Mouse (Mus musculus) heart, adult 2 months (tissue): Measurements from ENCODE around the gene Pi4k2a. TPM values are rescaled to one million over a fixed set of nuclear protein-coding genes. Genes with fewer than 3 reads are reported as not detected.

Source experiments
- DNase-seq, 2 experiments: peaks; one replicate each; pipeline ENCODE4 v3.0.0; 2021
- H3K27ac ChIP-seq: fragments of 200-600 bp; 2 replicates; pipeline ENCODE4 v1.8.1; 2022
- H3K27me3 ChIP-seq: fragments of 200-500 bp; 2 replicates; pipeline ENCODE4 v1.6.1; 2012; ENCODE audit warnings: mild to moderate bottlenecking, low read length, inconsistent platforms, mixed read lengths; ENCODE audit not compliant: control insufficient read depth, insufficient read depth
- H3K36me3 ChIP-seq: fragments of 200-500 bp; 2 replicates; pipeline ENCODE4 v1.6.1; 2012; ENCODE audit warnings: low read length, inconsistent platforms; ENCODE audit not compliant: control insufficient read depth, insufficient read depth
- H3K4me1 ChIP-seq: fragments of 200-500 bp; 2 replicates; pipeline ENCODE4 v1.6.1; 2011; ENCODE audit warnings: low read length; ENCODE audit not compliant: control insufficient read depth, insufficient read depth
- H3K4me3 ChIP-seq: fragments of 200-600 bp; 2 replicates; pipeline ENCODE4 v1.8.1; 2022
- H3K79me2 ChIP-seq: fragments of 200-500 bp; replicated peaks from 2 replicates; pipeline ENCODE4 v1.6.1; 2012; ENCODE audit warnings: mild to moderate bottlenecking, inconsistent platforms, low read length, moderate library complexity, mixed read lengths; ENCODE audit not compliant: control insufficient read depth, insufficient read depth
- H3K9ac ChIP-seq: fragments of 200-500 bp; 2 replicates; pipeline ENCODE4 v1.6.1; 2012; ENCODE audit warnings: low read depth, mild to moderate bottlenecking, control low read depth, inconsistent platforms, low read length, mixed read lengths
- CTCF ChIP-seq: fragments of 200-600 bp; IDR thresholded peaks from 2 replicates; pipeline ENCODE4 v1.8.1; 2022; ENCODE audit warnings: antibody characterized with exemption, mild to moderate bottlenecking, moderate library complexity
- EP300 ChIP-seq: fragments of 200-500 bp; IDR thresholded peaks from 2 replicates; pipeline ENCODE4 v1.6.1; 2011; ENCODE audit warnings: low read depth, low read length, control low read depth; ENCODE audit not compliant: insufficient read depth
- POLR2A ChIP-seq: fragments of 200-500 bp; IDR thresholded peaks from 2 replicates; pipeline ENCODE4 v1.6.1; 2011; ENCODE audit warnings: mild to moderate bottlenecking, low read depth, low read length, control low read depth; ENCODE audit not compliant: insufficient read depth
- WGBS: fragments of 180-500 bp; shearing (Covaris S2); methylation state at CpG from one replicate; pipeline ENCODE4 v1.1.7; 2018; 5-methylcytosine and 5-hydroxymethylcytosine counted together
- intact Hi-C: fragments of 180-260 bp; cut with DNase I; formaldehyde crosslinking; loops from one replicate; pipeline ENCODE4 v1.15.1; 2025
- polyA plus RNA-seq: library from polyadenylated mRNA; depleted of rRNA; stranded (reverse); fragments of >200 nt; gene quantifications from 2 replicates; pipeline ENCODE4 v1.2.3, GENCODE M21; 2012
- total RNA-seq, 2 experiments: library from RNA; stranded (reverse); gene quantifications; 2 replicates each; pipeline ENCODE4 v1.2.3; 2021

Pi4k2a gene
- total and polyA plus RNA-seq, 3 experiments = 15.1 to 21.3 (median 18.2) TPM

GRCm38 (mm10) chr19:42145210-42145609 lies 54.9 kb downstream of the Pi4k2a start:
- no peak for DNase-seq
- Histone ChIP-seq H3K79me2 (no peaks in the 10 kb centered on the region), H3K4me3 (no peak overlapping the region), H3K4me1 (peaks cover 13% of the 10 kb centered on the region), H3K9ac (no peak overlapping the region), H3K27ac (peak overlapping the region; percentile 20; the same call in 1 of the 2 replicates), H3K36me3 (no peaks in the 10 kb centered on the region), H3K27me3 (no peaks in the 10 kb centered on the region)
- TF ChIP-seq POLR2A = no peak
- no peak for TF ChIP-seq CTCF
- TF ChIP-seq EP300 = no peak
- 52% methylated on average over 4 of the region's 4 CpGs for WGBS
- intact Hi-C loops = loop anchor here (2.0 to 10.0 kb wide), 4 partner anchors 14 to 210 kb away; partner anchors contain the start of genes Exosc1, Mms19, Pi4k2a and Ubtd1

GRCm38 (mm10) chr19:42145731-42146130 lies 55.5 kb downstream of the Pi4k2a start:
- Histone ChIP-seq H3K27ac (no peak overlapping the region), H3K4me3 (no peak overlapping the region), H3K9ac (no peak overlapping the region), H3K27me3 (no peaks in the 10 kb centered on the region), H3K36me3 (no peaks in the 10 kb centered on the region), H3K79me2 (no peaks in the 10 kb centered on the region), H3K4me1 (peaks cover 14% of the 10 kb centered on the region)
- DNase-seq = no peak
- TF ChIP-seq CTCF (no peak), POLR2A (no peak), EP300 (no peak)
- intact Hi-C loops = loop anchor here (2.0 to 10.0 kb wide), 4 partner anchors 15 to 211 kb away; partner anchors contain the start of genes Exosc1, Mms19, Pi4k2a and Ubtd1
- WGBS = 94% methylated on average over 2 of the region's 2 CpGs

DNA sequence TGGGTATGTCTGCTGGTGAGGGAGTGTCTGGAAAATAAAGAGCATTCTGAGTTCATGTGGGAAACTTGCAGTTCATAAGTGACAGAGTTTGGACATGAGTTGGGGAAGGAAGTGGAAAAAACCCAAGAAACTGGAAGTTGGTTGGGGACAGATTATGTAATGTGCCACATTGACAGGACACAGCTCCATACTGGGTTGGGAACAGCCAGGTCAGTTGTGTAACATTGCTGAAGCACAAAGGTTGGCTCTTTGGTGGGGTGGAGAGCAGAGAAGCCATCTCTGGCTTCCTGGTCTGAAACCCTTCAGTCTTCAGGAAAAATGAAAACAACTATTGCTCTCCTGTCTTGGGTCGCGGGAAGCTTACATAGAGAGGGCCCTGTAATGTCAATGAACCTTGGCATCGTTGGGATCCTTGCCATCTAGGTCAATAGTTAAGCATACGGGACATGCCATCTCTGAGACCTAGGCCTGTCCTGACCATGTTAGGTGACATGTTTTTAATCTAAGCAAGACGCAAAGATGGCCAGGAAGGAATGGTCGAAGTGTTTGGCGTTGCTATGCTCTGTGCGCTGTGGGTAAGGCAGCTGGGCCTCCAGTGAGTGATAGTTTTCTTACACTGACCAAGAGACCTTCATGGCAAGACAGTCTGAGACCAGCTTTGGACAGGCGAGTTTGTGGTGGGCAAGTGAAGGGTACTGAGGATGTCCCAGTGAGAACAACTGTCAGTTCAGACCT lies 56.2 kb downstream of the Pi4k2a start:
- Histone ChIP-seq H3K27me3 (no peaks in the 10 kb centered on the region), H3K79me2 (no peaks in the 10 kb centered on the region), H3K9ac (no peak overlapping the region), H3K27ac (peak overlapping the region; percentile 96), H3K36me3 (no peaks in the 10 kb centered on the region), H3K4me1 (peaks cover 17% of the 10 kb centered on the region), H3K4me3 (no peak overlapping the region)
- WGBS = 94% methylated on average over 9 of the region's 9 CpGs
- peak in 1 of 2 experiments; percentile 26 for DNase-seq
- intact Hi-C loops = loop anchor here (5.0 to 10.0 kb wide), 3 partner anchors 54 to 212 kb away; partner anchors contain the start of genes Exosc1, Mms19, Pi4k2a and Ubtd1
- no peak for TF ChIP-seq CTCF
- TF ChIP-seq EP300 = 0 out of 2 replicates have a peak, but pooled peaks have one; percentile 39
- TF ChIP-seq POLR2A = peak; percentile 48; the same call in 1 of the 2 replicates

DNA sequence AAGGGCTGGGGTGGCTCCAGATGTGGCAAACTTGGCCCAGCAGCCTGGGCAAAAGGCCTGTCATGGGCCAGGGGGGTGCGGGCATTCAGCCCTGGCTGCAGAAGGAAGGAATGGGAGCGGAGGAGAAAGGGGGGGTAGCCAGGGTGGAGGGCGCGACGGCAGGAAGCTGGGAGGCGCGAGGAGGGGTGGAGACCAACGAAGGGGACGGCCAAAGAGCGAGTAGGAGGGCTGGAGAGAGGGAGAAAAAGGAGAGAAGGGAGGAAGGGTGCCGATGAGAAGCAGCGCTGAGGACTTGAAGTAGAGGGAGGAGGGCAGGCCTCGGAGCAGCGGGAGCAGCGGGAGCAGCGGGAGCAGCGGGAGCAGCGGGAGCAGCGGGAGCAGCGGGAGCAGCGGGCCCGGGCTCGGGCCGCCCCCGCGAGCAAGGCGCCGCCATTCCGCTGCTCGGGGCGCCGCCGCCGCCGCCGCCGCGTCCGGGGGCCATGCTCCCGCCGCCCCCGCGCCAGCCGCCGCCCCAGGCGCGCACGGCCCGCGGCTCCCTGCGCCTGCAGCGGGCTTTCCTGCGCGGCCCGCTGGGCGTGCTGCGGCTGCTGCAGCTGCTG lies 57.0 kb downstream of the Pi4k2a start, which contains the start of gene Marveld1:
Gene Marveld1, plus strand, starts transcription at position 231 of the 599 bp plus-strand sequence.
- peak within 1 kb of the TSS; percentile 96 for H3K27ac ChIP-seq
- peak within 1 kb of the TSS; percentile 97 for H3K9ac ChIP-seq
- intact Hi-C loops = loop anchor here (5.0 to 10.0 kb wide), 3 partner anchors 55 to 212 kb away; partner anchors contain the start of genes Exosc1, Mms19, Pi4k2a and Ubtd1
- peak; percentile 86 to 89 for DNase-seq
- peak within 1 kb of the TSS; percentile 73 for H3K4me3 ChIP-seq
- no peaks in the 10 kb centered on the region for H3K36me3 ChIP-seq
- no peaks in the 10 kb centered on the region for H3K79me2 ChIP-seq
- TF ChIP-seq POLR2A (peak; percentile 90), CTCF (no peak), EP300 (peak; percentile 20; the same call in 1 of the 2 replicates)
- WGBS = under 1% methylated on average over 50 of the region's 57 CpGs
- no peaks in the 10 kb centered on the region for H3K27me3 ChIP-seq
- peaks cover 20% of the 10 kb centered on the region for H3K4me1 ChIP-seq

DNA sequence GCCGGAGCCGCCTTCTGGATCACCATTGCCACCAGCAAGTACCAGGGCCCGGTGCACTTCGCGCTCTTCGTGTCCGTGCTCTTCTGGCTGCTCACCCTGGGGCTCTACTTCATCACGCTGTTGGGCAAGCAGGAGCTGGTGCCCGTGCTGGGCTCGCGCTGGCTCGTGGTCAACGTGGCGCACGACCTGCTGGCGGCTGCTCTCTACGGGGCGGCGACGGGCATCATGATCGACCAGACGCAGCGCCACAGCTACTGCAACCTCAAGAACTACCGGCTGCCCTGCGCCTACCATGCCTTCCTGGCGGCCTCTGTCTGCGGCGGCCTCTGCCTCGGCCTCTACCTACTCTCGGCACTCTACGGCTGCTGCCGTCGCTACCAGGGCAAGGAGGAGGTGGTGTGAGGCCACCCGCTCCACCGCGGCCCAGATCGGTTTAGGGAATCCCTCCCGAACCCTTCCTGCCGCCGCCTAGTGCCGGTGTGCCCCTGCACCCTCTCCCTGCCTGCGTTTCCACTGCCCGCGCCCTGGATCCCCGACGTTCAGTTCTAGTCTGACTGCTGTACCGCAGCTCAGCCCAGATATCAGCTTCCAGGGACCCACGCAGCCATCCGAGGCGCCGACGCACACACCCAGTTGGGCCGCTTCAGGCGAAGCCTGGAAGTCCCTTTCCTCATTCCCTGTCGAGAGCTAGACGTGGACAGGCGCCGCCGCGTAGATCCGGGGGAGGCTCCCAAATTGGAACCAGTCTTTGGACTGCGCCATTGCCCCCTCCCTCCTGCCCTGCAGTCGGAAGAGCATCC lies 57.7 kb downstream of the Pi4k2a start:
- H3K27me3 ChIP-seq = no peaks in the 10 kb centered on the region
- DNase-seq = peak; percentile 81 to 83
- intact Hi-C loops = loop anchor here (5.0 to 10.0 kb wide), 3 partner anchors 56 to 213 kb away; partner anchors contain the start of genes Exosc1, Mms19, Pi4k2a and Ubtd1
- peaks cover 20% of the 10 kb centered on the region for H3K4me1 ChIP-seq
- H3K9ac ChIP-seq = peak overlapping the region; percentile 97
- 1% methylated on average over 63 of the region's 63 CpGs for WGBS
- peak overlapping the region; percentile 96 for H3K27ac ChIP-seq
- H3K79me2 ChIP-seq = no peaks in the 10 kb centered on the region
- H3K36me3 ChIP-seq = no peaks in the 10 kb centered on the region
- peak overlapping the region; percentile 73 for H3K4me3 ChIP-seq
- TF ChIP-seq CTCF (peak; percentile 1; the same call in 1 of the 2 replicates), POLR2A (peak; percentile 77), EP300 (0 out of 2 replicates have a peak, but pooled peaks have one; percentile 29)
